Mouse (Mus musculus) ES-Bruce4 (cell line): ENCODE measurements around the gene E330009J07Rik.

Experiments
- CTCF ChIP-seq: IDR thresholded peaks from one replicate; pipeline ENCODE4 v1.8.1; 2011; ENCODE audit warnings: low read depth, low read length
- EP300 ChIP-seq: IDR thresholded peaks from 2 replicates; pipeline ENCODE4 v1.6.1; 2011; ENCODE audit warnings: low read depth, low read length; ENCODE audit not compliant: insufficient read depth

DNA sequence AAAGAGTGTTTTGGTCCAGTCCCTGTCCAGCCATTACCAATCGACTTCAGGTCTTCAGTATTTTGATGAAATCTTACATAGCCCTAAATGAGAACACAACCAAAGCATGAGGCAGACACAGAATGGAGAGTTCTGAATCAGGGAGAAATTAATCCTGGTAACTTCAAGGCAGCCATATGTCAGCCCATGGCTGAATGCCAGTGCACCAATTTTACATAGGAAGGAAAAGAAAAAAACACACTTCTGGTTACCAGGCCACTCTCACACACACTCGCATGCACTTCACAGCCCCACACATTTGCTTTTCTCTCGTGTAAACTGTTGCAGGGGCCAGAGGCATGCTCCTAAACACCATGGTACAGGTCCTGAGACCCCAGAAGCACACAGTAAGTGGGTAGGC lies 5.1 kb downstream of the E330009J07Rik start:
- no peak for TF ChIP-seq CTCF
- no peak for TF ChIP-seq EP300
